Mouse (Mus musculus) kidney, embryonic 15.5 days (tissue): Measurements from ENCODE around the gene Zfp609. TPM values are rescaled to one million over a fixed set of nuclear protein-coding genes. Genes with fewer than 3 reads are reported as not detected.

Experiments used
- ATAC-seq: fragments of 200-750 bp; cut with Nextera tagmentation; replicated peaks from 2 replicates; pipeline ENCODE4 v1.8.0; 2017; ENCODE audit warnings: moderate TSS enrichment; ENCODE audit not compliant: low FRiP score
- H3K27ac ChIP-seq: fragments of 300-500 bp; sonication (generic); 2 replicates; pipeline ENCODE4 v1.5.1; 2015; ENCODE audit warnings: mild to moderate bottlenecking, inconsistent platforms
- H3K27me3 ChIP-seq: fragments of 300-500 bp; sonication (generic); 2 replicates; pipeline ENCODE4 v1.6.1; 2015; ENCODE audit warnings: inconsistent platforms
- H3K36me3 ChIP-seq: fragments of 300-500 bp; sonication (generic); 2 replicates; pipeline ENCODE4 v1.6.1; 2015; ENCODE audit warnings: inconsistent platforms
- H3K4me1 ChIP-seq: fragments of 300-500 bp; sonication (generic); 2 replicates; pipeline ENCODE4 v1.6.1; 2015; ENCODE audit warnings: inconsistent platforms
- H3K4me2 ChIP-seq: fragments of 300-500 bp; sonication (generic); 2 replicates; pipeline ENCODE4 v1.6.1; 2015; ENCODE audit warnings: moderate library complexity, mild to moderate bottlenecking, inconsistent platforms
- H3K4me3 ChIP-seq: fragments of 300-500 bp; sonication (generic); replicated peaks from 2 replicates; pipeline ENCODE4 v1.5.1; 2015; ENCODE audit warnings: mild to moderate bottlenecking, inconsistent platforms
- H3K9ac ChIP-seq: fragments of 300-500 bp; sonication (generic); 2 replicates; pipeline ENCODE4 v1.6.1; 2015; ENCODE audit warnings: mild to moderate bottlenecking, inconsistent platforms
- H3K9me3 ChIP-seq: fragments of 300-500 bp; sonication (generic); replicated peaks from 2 replicates; pipeline ENCODE4 v1.6.1; 2016; ENCODE audit warnings: inconsistent platforms
- WGBS: fragments of 180-500 bp; shearing (Covaris S2); methylation state at CpG from one replicate; pipeline ENCODE4 v1.1.7; 2015; ENCODE audit warnings: mixed read lengths; 5-methylcytosine and 5-hydroxymethylcytosine counted together
- polyA plus RNA-seq: library from polyadenylated mRNA; unstranded; fragments of >200 nt; fragmentation: Nextera tagmentation; extraction: Ambion mirVana; gene quantifications from 2 replicates; pipeline ENCODE4 v1.2.1, GENCODE M21; 2015

Zfp609 gene
- polyA plus RNA-seq, 1 experiment from 2014 or later: 7.4 TPM

GRCm38 (mm10) chr9:65830255-65830654 is 2.9 kb upstream of the Zfp609 start:
- no peak for ATAC-seq
- Histone ChIP-seq H3K4me3 (no peak overlapping the region), H3K9me3 (no peaks in the 10 kb centered on the region), H3K4me1 (peaks cover 22% of the 10 kb centered on the region), H3K4me2 (no peak overlapping the region), H3K9ac (no peak overlapping the region), H3K36me3 (peaks cover 13% of the 10 kb centered on the region; the same call in 1 of the 2 replicates), H3K27ac (no peak overlapping the region), H3K27me3 (no peaks in the 10 kb centered on the region)
- 88% methylated on average over 4 of the region's 4 CpGs for WGBS

- ATAC-seq: no peak
- Histone ChIP-seq H3K27me3 (no peaks in the 10 kb centered on the region), H3K4me2 (no peak overlapping the region), H3K4me3 (no peak overlapping the region), H3K27ac (no peak overlapping the region), H3K4me1 (peaks cover 27% of the 10 kb centered on the region), H3K36me3 (peaks cover 6% of the 10 kb centered on the region; the same call in 1 of the 2 replicates), H3K9me3 (no peaks in the 10 kb centered on the region), H3K9ac (no peak overlapping the region)
- 95% methylated on average over 1 of the region's 2 CpGs for WGBS
Observed at GRCm38 (mm10) chr9:65829410-65829809, 2.0 kb upstream of the Zfp609 start.

DNA sequence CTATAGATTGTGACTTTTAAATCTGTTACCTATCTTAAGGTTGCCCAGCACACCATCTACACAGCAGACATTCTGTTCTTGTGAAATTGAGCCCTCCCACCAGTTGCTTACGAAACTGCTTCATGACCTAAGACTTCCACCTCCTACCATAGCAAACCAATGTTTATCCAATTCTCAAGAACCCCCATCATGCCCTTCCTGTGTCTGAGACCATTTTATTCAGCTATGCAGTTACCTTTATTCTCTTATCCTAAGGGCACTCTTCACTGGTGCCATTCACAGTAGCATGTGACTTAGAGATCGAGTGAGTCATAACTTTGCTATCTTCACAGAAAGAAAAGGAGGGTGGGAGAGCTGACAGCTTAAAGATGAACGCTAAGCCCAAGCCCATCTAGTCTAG is 1.1 kb upstream of the Zfp609 start:
- Histone ChIP-seq H3K9ac (no peak overlapping the region), H3K36me3 (peaks cover 6% of the 10 kb centered on the region; the same call in 1 of the 2 replicates), H3K4me2 (peak overlapping the region; percentile 75), H3K27ac (no peak overlapping the region), H3K27me3 (no peaks in the 10 kb centered on the region), H3K9me3 (no peaks in the 10 kb centered on the region), H3K4me1 (peaks cover 36% of the 10 kb centered on the region), H3K4me3 (peak overlapping the region; percentile 92)
- WGBS: 25% methylated on average over 3 of the region's 3 CpGs
- ATAC-seq: no peak

- Histone ChIP-seq H3K27me3 (no peaks in the 10 kb centered on the region), H3K36me3 (peaks cover 6% of the 10 kb centered on the region; the same call in 1 of the 2 replicates), H3K9me3 (no peaks in the 10 kb centered on the region), H3K4me1 (peaks cover 38% of the 10 kb centered on the region), H3K27ac (peak overlapping the region; percentile 99), H3K9ac (peak overlapping the region; percentile 93), H3K4me2 (peak overlapping the region; percentile 75), H3K4me3 (peak overlapping the region; percentile 92)
- peak; percentile 14; the same call in 1 of the 2 replicates for ATAC-seq
- WGBS: under 1% methylated on average over 13 of the region's 13 CpGs
Observed at GRCm38 (mm10) chr9:65828016-65828403, 646 bp upstream of the Zfp609 start.

DNA sequence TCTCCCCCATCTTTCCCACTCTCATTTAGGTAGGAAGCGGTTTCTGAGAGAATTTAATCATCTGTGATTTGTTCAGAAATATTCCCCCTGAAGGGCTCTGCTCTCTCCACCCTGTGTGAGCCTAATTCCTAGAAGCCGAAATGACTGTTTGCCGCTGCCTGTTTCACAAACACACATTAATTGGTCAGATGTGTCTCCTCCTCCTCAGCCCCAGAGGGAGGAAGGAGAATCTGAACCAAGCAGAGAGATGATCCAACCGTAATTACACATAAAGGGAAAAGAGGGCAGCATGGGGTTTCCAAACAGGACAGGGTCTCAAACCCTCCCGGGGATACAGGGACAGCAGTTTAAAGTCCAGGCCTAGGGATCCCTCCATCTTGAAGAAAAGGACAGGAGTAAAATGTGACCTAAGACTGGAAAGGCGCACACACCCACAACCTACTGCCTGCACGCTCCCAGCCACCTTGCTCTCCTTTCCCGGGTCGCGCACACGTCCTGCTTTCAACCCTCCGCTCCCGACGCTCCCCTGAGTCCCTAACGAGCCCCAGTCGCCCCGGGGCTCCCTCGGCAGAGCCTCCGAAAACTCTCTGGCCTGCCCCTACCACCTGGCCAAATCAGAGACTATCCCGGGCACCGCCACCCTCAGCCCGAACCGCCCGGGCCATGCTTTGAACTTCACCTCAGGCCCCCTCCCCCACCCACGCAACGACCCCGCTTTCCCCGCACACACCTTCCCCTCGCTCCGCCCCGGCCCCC is 598 bp downstream of the Zfp609 start:
- ATAC-seq: peak; percentile 62
- no peaks in the 10 kb centered on the region for H3K27me3 ChIP-seq
- peaks cover 38% of the 10 kb centered on the region for H3K4me1 ChIP-seq
- H3K9me3 ChIP-seq: no peaks in the 10 kb centered on the region
- peak overlapping the region; percentile 92 for H3K4me3 ChIP-seq
- H3K4me2 ChIP-seq: peak overlapping the region; percentile 75
- H3K27ac ChIP-seq: peak overlapping the region; percentile 99
- peaks cover under 1% of the 10 kb centered on the region; the same call in 1 of the 2 replicates for H3K36me3 ChIP-seq
- peak overlapping the region; percentile 93 for H3K9ac ChIP-seq
- 1% methylated on average over 31 of the region's 31 CpGs for WGBS

DNA sequence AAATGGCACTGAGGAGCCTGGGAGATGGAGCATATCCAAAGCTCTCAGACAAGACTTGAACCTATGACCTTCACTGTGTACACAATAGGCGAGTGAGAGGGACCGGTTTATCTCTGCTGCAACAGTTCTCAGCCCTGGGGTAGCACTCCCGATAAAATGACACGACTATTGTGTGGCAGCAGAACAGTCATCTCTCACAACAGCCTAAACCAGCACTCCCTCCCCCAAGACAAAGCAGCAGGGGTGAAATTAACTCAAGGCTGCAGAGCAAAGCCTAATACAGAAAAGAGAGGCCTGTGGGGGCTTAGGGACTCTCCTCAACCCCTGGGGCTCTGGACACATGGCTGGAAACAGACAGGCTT is 1.2 kb downstream of the Zfp609 start:
- H3K27me3 ChIP-seq: no peaks in the 10 kb centered on the region
- H3K9ac ChIP-seq: peak overlapping the region; percentile 93
- 3% methylated on average over 4 of the region's 4 CpGs for WGBS
- ATAC-seq: no peak
- peak overlapping the region; percentile 99 for H3K27ac ChIP-seq
- H3K9me3 ChIP-seq: no peaks in the 10 kb centered on the region
- peaks cover 44% of the 10 kb centered on the region for H3K4me1 ChIP-seq
- H3K36me3 ChIP-seq: no peaks in the 10 kb centered on the region
- H3K4me2 ChIP-seq: peak overlapping the region; percentile 75
- H3K4me3 ChIP-seq: peak overlapping the region; percentile 92

- Histone ChIP-seq H3K27me3 (no peaks in the 10 kb centered on the region), H3K9me3 (no peaks in the 10 kb centered on the region), H3K36me3 (no peaks in the 10 kb centered on the region), H3K27ac (no peak overlapping the region), H3K4me2 (peak overlapping the region; percentile 12; the same call in 1 of the 2 replicates), H3K9ac (no peak overlapping the region), H3K4me1 (peaks cover 49% of the 10 kb centered on the region), H3K4me3 (no peak overlapping the region)
- WGBS: 80% methylated on average over 10 of the region's 10 CpGs
- no peak for ATAC-seq
Observed at GRCm38 (mm10) chr9:65823716-65824462, 3.5 kb downstream of the Zfp609 start.

GRCm38 (mm10) chr9:65822011-65822410 is 5.4 kb downstream of the Zfp609 start:
- Histone ChIP-seq H3K4me2 (no peak overlapping the region), H3K9me3 (no peaks in the 10 kb centered on the region), H3K4me1 (peaks cover 40% of the 10 kb centered on the region), H3K9ac (no peak overlapping the region), H3K4me3 (no peak overlapping the region), H3K27me3 (no peaks in the 10 kb centered on the region), H3K27ac (no peak overlapping the region), H3K36me3 (no peaks in the 10 kb centered on the region)
- WGBS: 80% methylated on average over 4 of the region's 4 CpGs
- no peak for ATAC-seq

GRCm38 (mm10) chr9:65820301-65820700 is 7.1 kb downstream of the Zfp609 start:
- no peak for ATAC-seq
- no peak overlapping the region for H3K27ac ChIP-seq

GRCm38 (mm10) chr9:65818402-65818801 is 9.0 kb downstream of the Zfp609 start:
- H3K4me3 ChIP-seq: no peak overlapping the region
- H3K9ac ChIP-seq: no peak overlapping the region
- H3K4me2 ChIP-seq: no peak overlapping the region
- no peak overlapping the region for H3K27ac ChIP-seq
- H3K9me3 ChIP-seq: no peaks in the 10 kb centered on the region
- ATAC-seq: no peak
- peaks cover 14% of the 10 kb centered on the region; the same call in 1 of the 2 replicates for H3K4me1 ChIP-seq
- H3K36me3 ChIP-seq: peaks cover 10% of the 10 kb centered on the region
- H3K27me3 ChIP-seq: no peaks in the 10 kb centered on the region
- WGBS: 89% methylated on average over 2 of the region's 2 CpGs

More at GRCm38 (mm10) chr9:65820301-65820700, 7.1 kb downstream of the Zfp609 start:
- H3K4me2 ChIP-seq: no peak overlapping the region
- H3K27me3 ChIP-seq: no peaks in the 10 kb centered on the region
- 60% methylated on average over 2 of the region's 2 CpGs for WGBS
- H3K4me1 ChIP-seq: peaks cover 27% of the 10 kb centered on the region
- no peak overlapping the region for H3K4me3 ChIP-seq
- H3K9ac ChIP-seq: no peak overlapping the region
- no peaks in the 10 kb centered on the region for H3K9me3 ChIP-seq
- peaks cover 5% of the 10 kb centered on the region for H3K36me3 ChIP-seq

DNA sequence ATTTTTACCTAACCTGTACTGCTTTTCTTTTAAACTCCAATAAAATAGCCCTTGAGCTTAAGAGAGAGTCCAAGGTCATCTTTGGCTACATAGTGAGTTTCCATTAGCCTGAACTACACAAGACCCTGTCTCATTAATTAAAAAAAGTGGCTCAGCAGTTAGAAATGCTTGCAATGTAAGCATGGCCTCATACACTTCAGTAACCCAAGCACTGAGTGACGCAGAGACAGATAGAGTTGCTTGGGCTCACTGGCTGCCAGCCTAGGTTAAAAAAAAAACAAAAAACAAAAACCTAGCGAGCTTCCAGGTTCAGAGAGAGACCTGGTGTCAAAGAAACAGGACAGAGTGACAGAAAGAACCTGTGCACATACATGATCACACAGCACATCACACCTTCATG is 14.5 kb downstream of the Zfp609 start:
- H3K9ac ChIP-seq: no peak overlapping the region
- peaks cover 10% of the 10 kb centered on the region for H3K36me3 ChIP-seq
- WGBS: 36% methylated on average over 2 of the region's 2 CpGs
- no peak for ATAC-seq
- peak overlapping the region; percentile 27; the same call in 1 of the 2 replicates for H3K27ac ChIP-seq
- peaks cover 11% of the 10 kb centered on the region for H3K4me1 ChIP-seq
- H3K4me3 ChIP-seq: no peak overlapping the region
- no peaks in the 10 kb centered on the region for H3K9me3 ChIP-seq
- no peak overlapping the region for H3K4me2 ChIP-seq
- H3K27me3 ChIP-seq: no peaks in the 10 kb centered on the region

DNA sequence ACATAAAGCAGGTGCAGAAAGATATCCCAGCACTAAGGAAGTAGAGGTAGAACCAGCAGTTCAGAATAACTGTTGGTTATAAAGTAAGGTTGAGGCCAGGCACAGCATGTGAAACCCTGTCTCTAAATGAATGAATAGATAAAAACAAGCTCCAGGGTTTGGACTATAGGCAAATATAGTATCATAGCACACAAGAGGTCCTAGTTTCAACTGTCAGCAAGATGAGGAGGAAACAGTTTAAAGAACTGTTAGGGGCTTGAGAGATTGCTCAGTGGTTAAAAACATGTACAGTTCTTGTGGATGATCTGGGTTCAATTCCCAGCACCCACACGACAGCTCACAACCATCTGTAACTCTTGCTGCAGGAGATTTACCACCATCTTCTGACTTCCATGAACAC is 15.6 kb downstream of the Zfp609 start:
- 88% methylated on average over 1 of the region's 1 CpGs for WGBS
- Histone ChIP-seq H3K4me1 (peaks cover 11% of the 10 kb centered on the region), H3K36me3 (peaks cover 10% of the 10 kb centered on the region), H3K9ac (no peak overlapping the region), H3K4me3 (no peak overlapping the region), H3K27me3 (no peaks in the 10 kb centered on the region), H3K4me2 (no peak overlapping the region), H3K27ac (no peak overlapping the region), H3K9me3 (no peaks in the 10 kb centered on the region)
- ATAC-seq: no peak
